Mouse (Mus musculus) right cerebral cortex, adult 2 months (tissue): ENCODE results near the gene Tgm1.

Experiments
- DNase-seq, 2 experiments: peaks; one replicate each; pipeline ENCODE4 v3.0.0; 2021 to 2022; ENCODE audit warnings: low spot score in 2 of 2

Tgm1 gene

GRCm38 (mm10) chr14:55723433-55723832, 9.7 kb upstream of the Tgm1 start:
- DNase-seq, result no peak

- DNase-seq, result no peak
Observed at GRCm38 (mm10) chr14:55722438-55722945, 8.8 kb upstream of the Tgm1 start.

GRCm38 (mm10) chr14:55721700-55722437, 8.1 kb upstream of the Tgm1 start, which contains the start of gene Rabggta:
Gene Rabggta, minus strand, starts transcription at chr14:55722263.
- DNase-seq, result peak; percentile 91 to 97

- no peak for DNase-seq
Observed at GRCm38 (mm10) chr14:55721076-55721475, 7.3 kb upstream of the Tgm1 start.

- DNase-seq, result no peak
Observed at GRCm38 (mm10) chr14:55720666-55721065, 6.9 kb upstream of the Tgm1 start.

GRCm38 (mm10) chr14:55719737-55720136, 6.0 kb upstream of the Tgm1 start:
- DNase-seq, result no peak

GRCm38 (mm10) chr14:55716884-55717283, 3.2 kb upstream of the Tgm1 start:
- no peak for DNase-seq

- no peak for DNase-seq
Observed at GRCm38 (mm10) chr14:55716271-55716670, 2.5 kb upstream of the Tgm1 start.

- DNase-seq, result no peak
Observed at GRCm38 (mm10) chr14:55714893-55715292, 1.2 kb upstream of the Tgm1 start.

GRCm38 (mm10) chr14:55713007-55713728, 558 bp downstream of the Tgm1 start:
- no peak for DNase-seq

GRCm38 (mm10) chr14:55711786-55712185, 1.9 kb downstream of the Tgm1 start:
- no peak for DNase-seq

GRCm38 (mm10) chr14:55709509-55709908, 4.2 kb downstream of the Tgm1 start:
- DNase-seq, result no peak

- no peak for DNase-seq
Observed at GRCm38 (mm10) chr14:55707397-55707796, 6.3 kb downstream of the Tgm1 start.

- no peak for DNase-seq
Observed at GRCm38 (mm10) chr14:55706051-55706600, 7.6 kb downstream of the Tgm1 start.

GRCm38 (mm10) chr14:55702761-55703160, 11.0 kb downstream of the Tgm1 start:
- no peak for DNase-seq

GRCm38 (mm10) chr14:55701131-55701530, 12.6 kb downstream of the Tgm1 start:
- no peak for DNase-seq

GRCm38 (mm10) chr14:55697226-55697625, 16.5 kb downstream of the Tgm1 start:
- DNase-seq, result no peak

- DNase-seq, result no peak
Observed at GRCm38 (mm10) chr14:55689433-55689832, 24.3 kb downstream of the Tgm1 start.

- DNase-seq, result no peak
Observed at GRCm38 (mm10) chr14:55682118-55682493, 31.6 kb downstream of the Tgm1 start.

GRCm38 (mm10) chr14:55681160-55682117, 32.3 kb downstream of the Tgm1 start, which contains the start of gene Tinf2:
Gene Tinf2, minus strand, starts transcription at chr14:55681820.
- DNase-seq, result peak; percentile 95 to 97

GRCm38 (mm10) chr14:55677615-55678014, 36.1 kb downstream of the Tgm1 start:
- DNase-seq, result no peak

- DNase-seq, result no peak
Observed at GRCm38 (mm10) chr14:55672741-55673060, 41.0 kb downstream of the Tgm1 start.
